Mouse (Mus musculus) MEL-GATA-1-ER (cell line): Measurements from ENCODE around the gene Lrrc8e.

Experiments
- DNase-seq: peaks from one replicate; pipeline ENCODE4 v3.0.0-alpha.2; 2012; ENCODE audit warnings: low read depth; ENCODE audit errors: extremely low read depth

The Lrrc8e gene

DNA sequence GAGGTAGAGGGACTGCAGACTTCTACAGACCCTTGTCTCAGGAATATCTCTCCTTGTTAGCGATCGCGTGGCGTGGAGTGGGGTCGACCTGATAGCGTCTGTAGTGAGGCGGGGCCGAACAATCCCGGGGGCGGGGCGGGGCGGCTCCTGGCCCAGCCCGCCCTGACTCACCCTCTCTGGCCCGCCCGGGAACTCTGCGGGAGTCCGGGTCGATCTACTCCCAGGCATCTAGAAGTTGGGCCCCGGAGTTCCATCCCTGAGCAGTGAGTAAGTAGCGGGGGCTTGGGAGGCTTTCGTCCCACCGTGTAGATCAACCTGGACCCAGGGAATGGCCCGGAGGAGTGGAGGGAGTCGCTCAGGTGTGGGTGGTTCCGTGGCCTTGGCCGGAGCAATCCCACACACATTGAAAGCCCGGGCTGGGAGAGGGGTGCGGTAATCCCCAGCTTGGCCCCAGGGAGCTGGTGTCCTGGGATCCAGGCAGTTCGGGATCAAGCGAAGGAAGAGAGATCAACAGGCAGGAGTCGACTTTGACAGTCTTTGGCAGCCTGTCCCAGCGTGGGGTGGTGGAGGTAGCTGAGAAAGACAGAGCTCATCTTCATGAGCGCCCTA lies at the start of gene Lrrc8e:
Gene Lrrc8e (plus strand): TSS at position 89 of the 609 bp plus-strand sequence.
- no peak for DNase-seq

DNA sequence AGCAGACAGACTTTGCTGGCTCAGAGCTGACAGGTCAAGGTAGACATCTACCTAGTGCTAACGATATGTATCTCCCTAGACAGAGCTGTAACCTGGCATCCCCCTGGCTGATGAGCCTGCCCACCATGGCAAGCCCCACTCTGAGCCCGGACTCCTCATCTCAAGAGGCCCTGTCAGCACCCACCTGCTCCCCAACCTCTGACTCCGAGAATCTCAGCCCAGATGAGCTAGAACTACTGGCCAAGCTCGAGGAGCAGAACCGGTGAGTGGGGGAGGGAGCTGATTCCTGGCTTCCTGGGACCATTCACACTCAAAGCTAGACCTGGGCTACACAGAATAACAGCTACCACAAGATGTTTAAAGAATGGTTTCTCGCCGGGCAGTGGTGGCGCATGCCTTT lies 43.2 kb upstream of the Lrrc8e start:
- DNase-seq = no peak

GRCm38 (mm10) chr8:4186151-4186550 lies 40.5 kb upstream of the Lrrc8e start:
- no peak for DNase-seq

DNA sequence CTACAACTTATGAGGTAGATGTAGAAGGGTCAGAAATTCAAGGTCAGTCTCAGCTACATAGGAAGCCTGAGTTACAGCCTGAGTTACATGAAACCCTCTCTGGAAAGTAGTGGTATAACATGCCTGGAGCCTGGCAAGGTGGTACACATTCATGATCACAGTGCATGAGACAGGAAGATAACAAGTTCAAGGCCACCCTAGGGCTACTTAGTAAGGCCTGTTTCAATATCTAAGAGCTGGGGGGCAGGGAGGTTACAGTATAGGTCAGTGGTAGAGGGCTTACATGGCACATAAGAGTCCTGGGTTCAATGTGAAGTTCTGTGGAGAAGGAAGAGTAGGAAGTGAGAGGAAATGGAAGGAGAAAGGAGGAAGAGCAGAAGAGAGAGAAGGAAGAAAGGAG lies 38.0 kb upstream of the Lrrc8e start:
- DNase-seq = no peak

- no peak for DNase-seq
Observed at GRCm38 (mm10) chr8:4189031-4189722, 37.5 kb upstream of the Lrrc8e start.

DNA sequence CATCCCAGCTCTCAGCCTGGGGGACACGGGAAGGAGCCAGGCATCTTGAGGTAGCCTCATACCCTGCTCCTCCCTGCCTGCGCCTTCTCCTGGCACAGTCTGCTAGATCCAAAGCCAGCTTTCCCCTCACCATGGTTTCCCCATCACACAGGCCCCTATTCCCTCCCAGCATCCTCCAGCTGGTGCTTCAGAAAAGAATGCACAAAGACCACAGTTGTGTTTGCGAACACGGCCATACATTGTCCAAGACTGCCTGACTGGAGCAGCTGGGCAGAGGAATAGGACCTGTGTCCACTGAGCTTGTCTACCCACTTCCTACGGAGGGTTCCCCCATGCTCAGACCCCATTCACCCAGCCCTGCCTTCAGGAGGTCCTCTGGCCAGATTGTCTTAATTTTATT lies 34.3 kb upstream of the Lrrc8e start:
- no peak for DNase-seq

- no peak for DNase-seq
Observed at GRCm38 (mm10) chr8:4192807-4193587, 33.6 kb upstream of the Lrrc8e start.

DNA sequence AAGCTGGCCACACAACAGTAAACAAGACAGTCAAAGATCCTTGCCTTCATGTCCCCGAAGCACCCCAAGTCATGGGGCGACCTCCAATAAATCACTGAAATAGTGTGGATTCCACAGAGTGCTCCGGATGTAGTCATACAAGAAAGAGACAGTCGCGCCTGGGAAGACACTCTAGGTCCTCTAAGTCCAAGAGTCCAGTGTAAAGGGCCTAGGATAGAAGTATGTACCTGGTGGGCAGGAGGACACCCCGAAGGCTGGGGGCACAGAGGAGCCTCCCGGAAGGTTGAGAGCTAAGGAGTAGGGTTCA lies 33.1 kb upstream of the Lrrc8e start:
- no peak for DNase-seq

- DNase-seq = no peak
Observed at GRCm38 (mm10) chr8:4201321-4201720, 25.3 kb upstream of the Lrrc8e start.

DNA sequence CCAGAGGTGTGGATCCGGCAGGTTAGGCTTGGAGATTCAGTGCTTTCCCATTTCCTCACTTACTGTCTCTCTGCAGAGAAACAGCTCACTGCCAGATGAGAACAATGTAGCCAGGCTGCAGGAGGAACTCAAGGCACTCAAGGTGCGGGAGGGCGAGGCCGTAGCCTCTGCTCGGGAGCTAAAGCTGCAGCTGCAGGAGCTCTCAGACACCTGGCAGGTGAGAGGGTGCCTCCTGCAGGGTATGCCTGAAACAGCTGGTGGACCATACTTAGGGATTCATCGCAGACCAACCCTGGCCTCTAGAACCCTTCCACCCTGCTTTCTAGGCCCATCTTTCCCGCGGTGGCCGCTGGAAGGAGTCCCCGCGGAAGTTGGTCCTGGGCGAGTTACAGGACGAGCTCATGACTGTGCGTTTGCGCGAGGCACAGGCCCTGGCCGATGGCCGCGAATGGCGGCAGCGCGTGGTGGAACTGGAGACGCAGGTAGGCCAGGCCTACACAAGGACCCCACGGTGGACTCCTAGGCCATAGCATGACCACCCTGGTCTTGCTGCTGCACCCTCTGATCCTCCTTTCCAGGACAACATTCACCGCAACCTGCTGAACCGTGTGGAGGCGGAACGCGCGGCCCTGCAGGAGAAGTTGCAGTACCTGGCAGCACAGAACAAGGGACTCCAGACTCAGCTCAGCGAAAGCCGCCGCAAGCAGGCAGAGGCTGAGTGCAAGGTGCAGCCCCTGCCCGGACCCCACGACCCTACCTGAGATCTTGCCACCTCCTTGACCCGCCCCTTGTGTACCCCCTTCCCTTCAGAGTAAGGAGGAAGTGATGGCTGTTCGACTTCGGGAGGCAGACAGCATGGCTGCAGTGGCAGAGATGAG lies 21.1 kb upstream of the Lrrc8e start:
- no peak for DNase-seq

- DNase-seq = no peak
Observed at GRCm38 (mm10) chr8:4206182-4207015, 20.2 kb upstream of the Lrrc8e start.

DNA sequence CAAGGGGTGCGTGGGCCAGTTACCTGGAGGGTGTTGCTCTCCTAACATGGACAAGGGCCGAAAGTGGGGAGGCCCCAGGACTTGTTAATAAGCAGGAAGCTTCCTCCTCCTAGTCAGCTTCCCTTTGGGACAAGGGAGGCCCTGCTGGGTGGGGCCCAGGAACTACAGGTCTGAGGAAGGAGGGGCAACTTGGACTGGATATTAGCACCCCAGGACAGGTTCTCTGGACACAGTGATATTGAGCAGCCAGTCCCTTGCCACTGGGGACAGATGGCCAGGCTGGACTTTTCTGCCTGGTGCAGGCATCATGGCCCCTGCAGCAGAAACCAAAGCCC lies 19.6 kb upstream of the Lrrc8e start:
- no peak for DNase-seq

DNA sequence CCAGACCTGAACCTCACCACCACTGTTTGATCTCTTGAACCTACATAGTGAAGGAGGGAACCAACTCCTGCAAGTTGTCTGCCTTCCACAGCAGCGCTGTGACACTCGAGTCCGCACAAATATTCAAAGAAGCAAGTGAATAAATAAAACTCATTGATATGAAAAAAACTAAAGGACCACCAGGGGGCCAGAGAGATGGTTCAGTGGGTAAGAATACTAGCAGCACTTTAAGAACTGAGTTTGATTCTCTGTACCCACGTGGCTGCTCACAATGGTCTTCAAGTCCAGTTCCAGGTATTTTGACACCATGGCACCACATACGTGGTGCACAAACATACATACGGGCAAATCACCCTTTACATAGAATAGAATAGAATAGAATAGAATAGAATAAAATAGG lies 15.5 kb upstream of the Lrrc8e start:
- DNase-seq = no peak

- DNase-seq = no peak
Observed at GRCm38 (mm10) chr8:4212809-4213209, 13.8 kb upstream of the Lrrc8e start.

DNA sequence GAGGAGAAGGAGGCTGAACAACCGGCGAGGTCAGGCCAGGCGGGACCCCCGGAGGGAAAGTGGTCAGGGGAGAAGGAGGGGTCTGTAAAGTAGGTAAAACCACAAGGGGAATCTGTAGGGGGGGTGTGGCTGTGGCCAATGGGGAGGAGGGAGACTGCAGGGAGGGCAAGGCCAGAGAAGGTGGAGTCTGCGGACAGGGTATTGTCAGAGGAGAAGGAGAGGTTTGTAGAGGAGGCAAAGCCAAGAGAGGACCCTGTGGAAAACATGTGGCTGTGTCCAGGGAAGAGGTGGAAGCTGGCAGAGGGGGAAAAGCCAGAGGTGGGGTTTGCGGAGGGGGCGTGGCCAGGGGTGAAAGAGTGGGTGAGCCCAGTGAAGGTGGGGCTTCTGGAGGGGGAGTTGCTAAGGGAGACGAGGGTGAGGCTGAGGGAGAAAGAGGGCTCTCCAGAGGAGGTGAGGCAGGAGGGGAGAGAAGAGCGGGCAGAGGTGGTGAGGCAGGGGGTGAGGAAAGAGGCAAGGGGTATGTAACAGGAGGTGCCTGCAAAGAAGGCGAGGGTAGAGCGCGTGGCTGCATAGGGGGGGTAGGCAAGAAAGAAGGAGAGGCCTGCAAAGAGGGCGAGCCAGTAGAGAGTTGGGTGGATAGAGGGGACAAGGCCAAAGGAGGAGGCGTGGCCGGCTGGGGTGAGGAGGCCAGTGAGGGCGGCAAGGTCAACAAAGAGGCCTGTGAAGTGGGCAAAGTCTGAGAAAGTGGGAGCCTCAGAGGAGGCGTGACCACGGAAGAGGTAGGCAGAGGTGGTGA lies 13.2 kb upstream of the Lrrc8e start:
- DNase-seq = peak; percentile 59

DNA sequence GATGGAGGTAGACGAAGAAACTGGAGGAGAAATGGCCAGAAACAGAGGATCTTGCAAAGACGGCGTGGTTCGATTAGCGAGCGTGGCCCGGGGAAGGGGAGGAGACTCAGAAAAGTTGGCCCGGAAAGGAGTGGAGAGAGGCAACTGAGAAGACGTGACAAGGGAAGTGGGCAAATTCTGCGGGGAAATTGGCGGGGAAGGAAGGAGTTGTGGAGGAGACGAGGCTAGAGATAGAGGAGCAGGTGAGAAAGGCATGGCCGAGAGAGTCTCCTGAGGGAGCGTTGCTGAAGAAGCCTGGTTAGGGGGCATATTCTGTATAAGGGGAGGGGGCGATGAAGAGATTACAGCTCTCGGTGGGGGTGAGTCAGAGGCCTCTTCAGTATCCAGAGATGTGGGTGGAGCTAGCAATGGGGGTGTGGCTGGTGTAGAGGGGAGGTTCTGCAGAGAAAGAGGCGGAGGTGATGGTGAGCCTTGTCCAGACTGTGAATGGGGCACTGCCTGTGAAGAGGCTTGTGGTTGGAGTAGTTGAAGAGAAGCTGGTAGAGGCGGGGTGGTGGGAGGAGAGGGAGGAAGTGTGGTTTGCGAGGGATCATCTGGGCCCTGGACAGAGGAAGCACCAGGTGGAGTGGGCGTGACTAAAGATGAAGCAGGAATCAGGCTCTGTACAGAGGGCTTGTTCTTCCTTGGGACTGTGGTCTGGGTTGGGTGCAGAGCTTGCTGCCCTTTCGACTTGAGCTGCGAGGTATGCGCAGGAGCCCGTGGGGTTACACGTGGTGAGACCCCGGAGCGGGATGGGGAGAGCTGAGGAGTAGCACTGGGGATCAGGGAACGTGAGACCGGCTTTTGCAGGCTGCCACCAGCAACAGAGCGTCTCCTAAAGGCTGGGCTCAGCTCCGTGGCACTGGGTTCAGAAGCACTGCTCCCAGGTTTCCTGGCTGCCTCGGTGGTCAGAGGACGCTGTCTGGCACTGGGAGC lies 12.3 kb upstream of the Lrrc8e start:
- peak; percentile 89 for DNase-seq

- no peak for DNase-seq
Observed at GRCm38 (mm10) chr8:4216296-4216695, 10.3 kb upstream of the Lrrc8e start.

- no peak for DNase-seq
Observed at GRCm38 (mm10) chr8:4216791-4217621, 9.6 kb upstream of the Lrrc8e start, which contains the start of gene Prr36. Prr36 (minus strand) TSS chr8:4217459.
